Mouse (Mus musculus): ENCODE measurements around the gene Polh. TPM values are rescaled to one million over a fixed set of nuclear protein-coding genes. Genes with fewer than 3 reads are reported as not detected.
A peak's percentile ranks its signal among the peaks of the same experiment; 100 is the strongest.

Gene Polh
- polyA plus RNA-seq, 1 experiment: 4.2 TPM

DNA sequence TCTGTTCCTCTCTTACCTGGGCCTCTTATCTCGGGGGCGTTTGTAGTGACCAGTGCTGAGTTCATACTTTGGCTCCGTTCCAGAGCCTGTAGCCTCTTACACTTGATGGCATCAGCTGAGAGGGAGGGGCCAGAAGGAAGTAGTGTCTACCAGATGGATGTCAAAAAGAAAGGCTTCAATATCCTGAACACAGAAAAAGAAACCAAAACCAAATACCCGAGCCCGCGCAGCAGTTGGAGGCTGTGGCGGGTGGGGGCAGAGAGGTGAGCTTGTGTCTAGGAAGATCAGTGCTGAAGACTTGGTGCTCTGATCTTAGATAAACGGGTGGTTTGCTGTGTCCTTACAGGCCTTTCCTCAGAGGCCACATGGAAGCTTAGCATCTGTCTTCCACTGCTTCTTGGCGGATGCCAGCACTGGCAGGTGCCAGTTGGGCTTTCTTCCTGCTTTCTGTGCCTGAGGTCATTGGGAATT lies 39.5 kb downstream of the Polh start:
- DNase-seq: peak; percentile 45
- H3K4me1 ChIP-seq (ENCODE audit: control insufficient read depth, insufficient read depth, low read length): peaks cover 4% of the 10 kb centered on the region; the same call in 1 of the 2 replicates
- peak overlapping the region; percentile 57 for H3K4me3 ChIP-seq (replicated peaks; ENCODE audit: extremely low read depth, low read depth, low read length)
- WGBS: 14% methylated on average over 9 of the region's 9 CpGs
- TF ChIP-seq POLR2A (IDR thresholded peaks at IDR 0.05; ENCODE audit: borderline replicate concordance, extremely low read depth, low read depth, low read length) (no peak), CTCF (IDR thresholded peaks at IDR 0.05; ENCODE audit: insufficient read depth, low read length) (no peak)

DNA sequence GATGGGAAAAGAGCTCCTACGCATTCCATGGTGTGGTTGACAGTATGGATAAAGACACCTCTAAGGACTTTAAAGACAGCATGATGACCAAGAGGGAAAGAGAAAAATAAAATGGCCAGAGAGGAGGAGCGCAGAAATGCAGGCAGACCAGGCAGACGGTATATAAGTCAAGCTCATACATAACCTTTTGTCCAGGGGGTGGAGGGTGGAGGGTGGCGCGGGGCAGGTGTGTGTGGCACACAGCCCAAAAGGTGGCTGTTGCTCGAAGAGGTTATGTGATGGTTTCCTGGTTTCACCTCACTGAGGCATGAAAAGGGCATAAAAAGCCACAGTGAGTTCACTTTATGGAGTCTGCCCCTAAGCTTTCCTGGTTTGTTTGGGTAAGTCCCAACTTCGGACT lies 39.9 kb downstream of the Polh start:
- TF ChIP-seq CTCF (IDR thresholded peaks at IDR 0.05; ENCODE audit: insufficient read depth, low read length) (no peak), POLR2A (IDR thresholded peaks at IDR 0.05; ENCODE audit: borderline replicate concordance, extremely low read depth, low read depth, low read length) (no peak)
- H3K4me3 ChIP-seq (replicated peaks; ENCODE audit: extremely low read depth, low read depth, low read length): peak overlapping the region; percentile 57
- peaks cover 4% of the 10 kb centered on the region; the same call in 1 of the 2 replicates for H3K4me1 ChIP-seq (ENCODE audit: control insufficient read depth, insufficient read depth, low read length)
- 55% methylated on average over 7 of the region's 7 CpGs for WGBS
- DNase-seq: no peak

DNA sequence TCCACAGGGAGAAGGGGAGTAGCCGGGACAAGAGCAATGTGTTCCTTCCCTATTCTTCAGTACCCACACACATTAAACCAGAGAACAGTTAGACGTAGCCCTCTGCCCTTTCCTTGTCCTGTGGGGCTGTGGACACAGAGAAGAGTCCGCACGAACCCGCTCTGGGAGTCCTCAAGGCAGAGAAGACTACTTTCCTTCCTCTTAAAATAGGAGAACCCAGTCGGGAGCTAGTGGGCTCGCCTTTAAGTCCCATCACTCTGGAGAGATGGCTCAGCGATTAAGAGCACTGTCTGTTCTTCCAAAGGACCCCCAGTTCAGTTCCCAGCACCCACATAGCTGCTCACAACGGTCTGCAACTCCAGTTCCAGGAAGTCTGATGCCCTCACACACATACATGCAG lies 40.7 kb downstream of the Polh start:
- peak overlapping the region; percentile 90 for H3K4me3 ChIP-seq (replicated peaks; ENCODE audit: extremely low read depth, low read depth, low read length)
- no peak for DNase-seq
- WGBS: 32% methylated on average over 9 of the region's 9 CpGs
- peaks cover 4% of the 10 kb centered on the region; the same call in 1 of the 2 replicates for H3K4me1 ChIP-seq (ENCODE audit: control insufficient read depth, insufficient read depth, low read length)
- TF ChIP-seq CTCF (IDR thresholded peaks at IDR 0.05; ENCODE audit: insufficient read depth, low read length) (no peak), POLR2A (IDR thresholded peaks at IDR 0.05; ENCODE audit: borderline replicate concordance, extremely low read depth, low read depth, low read length) (no peak)

DNA sequence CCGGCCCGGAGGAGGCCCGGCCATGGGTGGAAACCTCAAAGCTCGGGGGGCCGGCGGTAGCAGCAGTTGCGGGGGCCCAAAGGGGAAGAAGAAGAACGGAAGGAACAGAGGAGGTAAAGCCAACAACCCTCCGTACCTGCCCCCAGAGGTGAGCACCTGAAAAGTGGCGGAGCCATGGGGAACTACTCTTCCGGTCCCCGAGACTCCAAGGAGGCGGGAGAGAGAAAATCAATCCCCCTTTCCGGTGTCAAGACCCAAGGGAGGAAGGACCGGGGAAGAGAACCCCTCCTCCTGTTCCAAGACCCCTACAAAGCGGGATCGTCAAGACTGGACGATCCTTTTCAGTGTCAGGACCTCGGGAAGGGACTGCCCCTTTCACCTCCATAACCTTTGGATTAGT lies 41.3 kb downstream of the Polh start:
- Histone ChIP-seq H3K4me1 (ENCODE audit: control insufficient read depth, insufficient read depth, low read length) (peaks cover 4% of the 10 kb centered on the region; the same call in 1 of the 2 replicates), H3K4me3 (replicated peaks; ENCODE audit: extremely low read depth, low read depth, low read length) (peak overlapping the region; percentile 90)
- DNase-seq: no peak
- WGBS: 0% methylated on average over 16 of the region's 19 CpGs
- TF ChIP-seq CTCF (IDR thresholded peaks at IDR 0.05; ENCODE audit: insufficient read depth, low read length) (no peak), POLR2A (IDR thresholded peaks at IDR 0.05; ENCODE audit: borderline replicate concordance, extremely low read depth, low read depth, low read length) (no peak)

DNA sequence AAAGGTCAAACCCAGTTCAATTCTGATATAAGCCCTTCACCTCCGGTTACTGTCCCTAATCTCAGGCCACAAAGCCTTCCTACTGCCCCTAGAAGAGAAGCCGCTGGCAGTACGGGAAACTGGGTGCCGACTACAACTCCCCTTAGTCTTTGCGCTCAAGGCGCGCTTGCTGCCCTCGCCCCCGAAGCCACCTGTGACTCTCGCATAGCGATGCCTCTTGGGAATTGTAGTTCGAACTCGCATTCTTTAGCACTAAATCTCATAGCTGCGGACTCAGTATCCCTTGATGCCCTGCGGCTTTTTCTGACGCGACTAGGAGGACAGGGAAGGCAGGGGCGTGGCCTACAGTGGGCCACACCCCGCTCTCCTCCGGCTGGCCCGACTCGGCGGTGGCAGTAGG lies 41.8 kb downstream of the Polh start, which contains the start of gene Gtpbp2:
Gene Gtpbp2, plus strand, starts transcription at position 347 of the 400 bp plus-strand sequence.
- under 1% methylated on average over 23 of the region's 23 CpGs for WGBS
- Histone ChIP-seq H3K4me3 (replicated peaks; ENCODE audit: extremely low read depth, low read depth, low read length) (peak within 1 kb of the TSS; percentile 90), H3K4me1 (ENCODE audit: control insufficient read depth, insufficient read depth, low read length) (peaks cover 4% of the 10 kb centered on the region; the same call in 1 of the 2 replicates)
- TF ChIP-seq CTCF (IDR thresholded peaks at IDR 0.05; ENCODE audit: insufficient read depth, low read length) (no peak), POLR2A (IDR thresholded peaks at IDR 0.05; ENCODE audit: borderline replicate concordance, extremely low read depth, low read depth, low read length) (peak; percentile 62; the same call in 1 of the 2 replicates)
- peak; percentile 93 for DNase-seq

DNA sequence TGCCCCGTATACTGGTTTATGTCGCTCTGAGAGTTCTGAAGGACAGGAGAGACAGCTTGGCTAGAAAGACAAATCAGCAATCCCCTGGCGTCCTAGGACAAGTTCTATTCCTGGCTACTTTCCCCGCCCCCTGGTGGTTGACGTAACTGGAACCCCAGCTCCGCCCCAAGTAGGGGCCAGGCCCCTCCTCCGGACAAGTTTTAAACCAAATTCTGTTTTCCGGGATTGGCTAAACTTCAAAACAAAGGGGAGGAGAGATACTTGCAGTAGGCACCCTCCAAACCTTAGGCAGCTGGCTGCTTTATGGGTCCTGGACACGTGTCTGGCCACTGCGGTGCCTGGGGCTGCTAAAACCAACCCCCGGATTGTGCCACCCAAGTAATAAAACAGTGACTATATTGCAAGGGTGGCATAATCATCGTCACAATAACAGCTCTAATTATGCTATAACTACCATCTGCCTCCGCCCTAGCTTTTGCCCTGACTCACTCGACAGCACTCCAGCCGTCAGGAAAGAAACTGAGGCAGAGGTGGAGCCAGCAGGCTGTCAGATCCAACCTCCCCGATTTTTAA lies 42.3 kb downstream of the Polh start:
- H3K4me1 ChIP-seq (ENCODE audit: control insufficient read depth, insufficient read depth, low read length): peaks cover 4% of the 10 kb centered on the region; the same call in 1 of the 2 replicates
- TF ChIP-seq CTCF (IDR thresholded peaks at IDR 0.05; ENCODE audit: insufficient read depth, low read length) (no peak), POLR2A (IDR thresholded peaks at IDR 0.05; ENCODE audit: borderline replicate concordance, extremely low read depth, low read depth, low read length) (peak; percentile 60; the same call in 1 of the 2 replicates)
- whole genome bisulfite sequencing: under 1% methylated on average over 16 of the region's 16 CpGs
- peak; percentile 95 for DNase-seq
- peak overlapping the region; percentile 65 for H3K4me3 ChIP-seq (replicated peaks; ENCODE audit: extremely low read depth, low read depth, low read length)

DNA sequence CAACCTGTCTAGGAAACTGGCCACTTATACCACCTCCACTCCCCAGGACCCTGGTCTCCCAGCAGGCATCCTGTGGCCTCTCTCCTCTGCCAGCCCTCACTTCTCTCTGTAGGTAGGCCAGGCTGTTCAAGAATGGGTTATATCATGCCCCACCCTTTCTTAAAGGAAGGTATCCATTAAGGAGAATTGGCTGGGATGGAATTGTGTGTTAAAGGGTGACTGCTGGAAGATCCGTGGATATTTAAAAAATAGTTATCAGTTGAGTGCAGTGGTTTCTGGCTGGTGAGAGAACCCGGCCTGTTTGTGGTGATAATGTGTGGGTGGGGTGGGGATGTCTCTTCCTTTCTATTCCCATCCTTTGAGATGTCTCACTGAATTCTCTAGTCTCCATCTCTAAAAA lies 43.2 kb downstream of the Polh start:
- DNase-seq: no peak
- Histone ChIP-seq H3K4me3 (replicated peaks; ENCODE audit: extremely low read depth, low read depth, low read length) (no peak overlapping the region), H3K4me1 (ENCODE audit: control insufficient read depth, insufficient read depth, low read length) (peaks cover 4% of the 10 kb centered on the region; the same call in 1 of the 2 replicates)
- no peak for TF ChIP-seq CTCF (IDR thresholded peaks at IDR 0.05; ENCODE audit: insufficient read depth, low read length)
- no peak for TF ChIP-seq POLR2A (IDR thresholded peaks at IDR 0.05; ENCODE audit: borderline replicate concordance, extremely low read depth, low read depth, low read length)
- WGBS: 32% methylated on average over 2 of the region's 2 CpGs

DNA sequence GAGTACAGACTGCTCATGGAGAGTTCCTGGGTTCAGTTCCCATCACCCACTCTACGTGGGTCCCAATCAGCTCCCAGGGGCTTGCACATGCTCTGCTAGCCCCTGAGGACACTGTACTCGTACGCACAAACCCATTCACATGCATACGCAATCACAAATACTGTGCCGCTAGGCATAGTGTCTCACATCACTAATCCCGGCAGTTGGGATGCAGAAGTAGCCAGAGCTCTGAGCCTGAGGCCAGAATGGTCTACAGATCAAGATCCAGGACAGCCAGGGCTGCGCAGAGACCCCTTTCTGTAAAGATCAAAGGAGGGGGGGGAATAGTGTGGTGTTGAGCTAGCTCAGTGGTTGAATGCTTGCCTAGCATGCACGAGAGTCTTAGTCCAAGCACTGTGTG lies 45.3 kb downstream of the Polh start:
- no peak for DNase-seq
- 90% methylated on average over 8 of the region's 8 CpGs for WGBS

DNA sequence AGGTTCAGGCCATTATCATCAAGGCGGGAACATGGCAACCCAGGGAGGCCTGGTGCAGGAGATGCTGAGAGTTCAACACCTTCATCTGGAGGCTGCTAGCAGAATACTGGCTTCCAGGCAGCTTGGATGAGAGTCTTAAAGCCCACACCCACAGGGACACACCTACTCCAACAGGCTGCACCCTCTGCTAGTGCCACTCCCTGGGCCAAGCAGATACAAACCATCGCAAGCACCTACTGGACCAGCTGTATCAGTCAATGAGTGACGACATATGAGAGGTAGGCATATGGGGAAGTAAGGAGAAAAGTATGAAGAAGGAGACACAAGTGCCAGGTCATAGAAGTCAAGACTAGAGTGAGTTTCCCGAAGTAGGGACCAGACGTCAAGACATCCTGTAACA lies 45.8 kb downstream of the Polh start:
- Histone ChIP-seq H3K4me3 (replicated peaks; ENCODE audit: extremely low read depth, low read depth, low read length) (no peak overlapping the region), H3K4me1 (ENCODE audit: control insufficient read depth, insufficient read depth, low read length) (peaks cover 8% of the 10 kb centered on the region)
- WGBS: 76% methylated on average over 5 of the region's 5 CpGs
- TF ChIP-seq CTCF (IDR thresholded peaks at IDR 0.05; ENCODE audit: insufficient read depth, low read length) (no peak), POLR2A (IDR thresholded peaks at IDR 0.05; ENCODE audit: borderline replicate concordance, extremely low read depth, low read depth, low read length) (no peak)
- DNase-seq: no peak

More for the DNA sequence above, 45.3 kb downstream of the Polh start:
- peaks cover 8% of the 10 kb centered on the region for H3K4me1 ChIP-seq (ENCODE audit: control insufficient read depth, insufficient read depth, low read length)
- no peak overlapping the region for H3K4me3 ChIP-seq (replicated peaks; ENCODE audit: extremely low read depth, low read depth, low read length)
- TF ChIP-seq CTCF (IDR thresholded peaks at IDR 0.05; ENCODE audit: insufficient read depth, low read length): no peak

DNA sequence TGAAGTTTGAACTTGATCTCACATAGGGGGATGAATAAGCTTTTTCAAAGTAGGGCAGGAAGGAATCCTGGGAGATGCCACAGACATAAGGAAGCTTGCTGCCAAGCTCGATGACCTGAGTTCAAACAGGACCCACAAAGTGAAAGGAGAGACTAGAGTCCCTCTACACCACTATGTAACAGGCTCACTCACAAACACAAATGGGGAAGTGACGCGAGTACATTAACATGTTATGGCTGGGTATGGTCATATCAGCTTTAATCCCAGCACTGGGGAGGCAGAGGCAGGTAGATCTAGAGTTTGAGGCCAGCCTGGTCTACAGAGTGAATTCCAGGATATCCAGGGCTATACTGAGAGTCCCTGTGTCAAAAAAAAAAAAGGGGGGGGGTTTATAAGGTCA lies 48.1 kb downstream of the Polh start:
- peaks cover 4% of the 10 kb centered on the region for H3K4me1 ChIP-seq (ENCODE audit: control insufficient read depth, insufficient read depth, low read length)
- TF ChIP-seq CTCF (IDR thresholded peaks at IDR 0.05; ENCODE audit: insufficient read depth, low read length): no peak
- TF ChIP-seq POLR2A (IDR thresholded peaks at IDR 0.05; ENCODE audit: borderline replicate concordance, extremely low read depth, low read depth, low read length): no peak
- DNase-seq: no peak
- 81% methylated on average over 3 of the region's 3 CpGs for WGBS
- no peak overlapping the region for H3K4me3 ChIP-seq (replicated peaks; ENCODE audit: extremely low read depth, low read depth, low read length)

Measured in lung, adult 2 months (tissue).